Mouse (Mus musculus): ENCODE data around the gene Atl1.

GRCm38 (mm10) chr12:69923128-69923527 is 30.7 kb downstream of the Atl1 start:
- TF ChIP-seq CTCF (IDR thresholded peaks at IDR 0.05; ENCODE audit: low read depth) (no peak), EP300 (IDR thresholded peaks at IDR 0.05; ENCODE audit: low read depth) (no peak)

Measured in heart, postnatal 0 days (tissue).